Mouse (Mus musculus): ENCODE data around the gene Gm45062. TPM values are rescaled to one million over a fixed set of nuclear protein-coding genes. Genes with fewer than 3 reads are reported as not detected.
"Not testable (repeated sequence)": the region's sequence is repeated elsewhere in the genome, so short reads cannot be mapped to it uniquely, and the experiment has no call there.

The Gm45062 gene
- polyA plus RNA-seq, 1 experiment from 2014 or later, result 10.7 TPM

GRCm38 (mm10) chr6:8509551-8509950 is 250.3 kb downstream of the Gm45062 start, which contains the start of gene Glcci1:
Gene Glcci1 (plus strand): TSS chr6:8509600.
- H3K4me2 ChIP-seq, result peak within 1 kb of the TSS; percentile 63
- H3K36me3 ChIP-seq, result no peaks in the 10 kb centered on the region
- peaks cover 32% of the 10 kb centered on the region for H3K4me1 ChIP-seq (replicated peaks)
- 0% methylated on average over 12 of the region's 69 CpGs for WGBS
- peak; percentile 88 for ATAC-seq (ENCODE audit: low FRiP score, low read depth)
- peak within 1 kb of the TSS; percentile 100 for H3K27ac ChIP-seq (replicated peaks)
- H3K4me3 ChIP-seq, result peak within 1 kb of the TSS; percentile 94
- H3K9ac ChIP-seq, result peak within 1 kb of the TSS; percentile 91
- no peaks in the 10 kb centered on the region for H3K9me3 ChIP-seq
- no peaks in the 10 kb centered on the region for H3K27me3 ChIP-seq

GRCm38 (mm10) chr6:8509961-8510863 is 251.0 kb downstream of the Gm45062 start:
- Histone ChIP-seq H3K9ac (peak overlapping the region; percentile 91), H3K4me2 (peak overlapping the region; percentile 63), H3K9me3 (no peaks in the 10 kb centered on the region), H3K36me3 (no peaks in the 10 kb centered on the region), H3K27ac (replicated peaks) (peak overlapping the region; percentile 100), H3K27me3 (no peaks in the 10 kb centered on the region), H3K4me3 (peak overlapping the region; percentile 94), H3K4me1 (replicated peaks) (peaks cover 32% of the 10 kb centered on the region)
- under 1% methylated on average over 60 of the region's 73 CpGs for WGBS
- peak; percentile 51 for ATAC-seq (ENCODE audit: low FRiP score, low read depth)

GRCm38 (mm10) chr6:8510864-8511428 is 251.7 kb downstream of the Gm45062 start:
- no peaks in the 10 kb centered on the region for H3K9me3 ChIP-seq
- 2% methylated on average over 7 of the region's 7 CpGs for WGBS
- ATAC-seq (ENCODE audit: low FRiP score, low read depth), result no peak

GRCm38 (mm10) chr6:8511447-8511846 is 252.2 kb downstream of the Gm45062 start:
- H3K27ac ChIP-seq (replicated peaks), result peak overlapping the region; percentile 100
- peak overlapping the region; percentile 63 for H3K4me2 ChIP-seq
- H3K4me1 ChIP-seq (replicated peaks), result peaks cover 32% of the 10 kb centered on the region
- 10% methylated on average over 3 of the region's 3 CpGs for WGBS
- H3K9ac ChIP-seq, result peak overlapping the region; percentile 91
- H3K4me3 ChIP-seq, result peak overlapping the region; percentile 94
- no peaks in the 10 kb centered on the region for H3K36me3 ChIP-seq
- no peak for ATAC-seq (ENCODE audit: low FRiP score, low read depth)
- H3K9me3 ChIP-seq, result no peaks in the 10 kb centered on the region
- no peaks in the 10 kb centered on the region for H3K27me3 ChIP-seq

More at GRCm38 (mm10) chr6:8510864-8511428, 251.7 kb downstream of the Gm45062 start:
- Histone ChIP-seq H3K4me2 (peak overlapping the region; percentile 63), H3K4me3 (peak overlapping the region; percentile 94), H3K36me3 (no peaks in the 10 kb centered on the region), H3K4me1 (replicated peaks) (peaks cover 32% of the 10 kb centered on the region), H3K9ac (peak overlapping the region; percentile 91), H3K27ac (replicated peaks) (peak overlapping the region; percentile 100), H3K27me3 (no peaks in the 10 kb centered on the region)

- Histone ChIP-seq H3K36me3 (no peaks in the 10 kb centered on the region), H3K27me3 (no peaks in the 10 kb centered on the region), H3K4me3 (peak overlapping the region; percentile 94), H3K4me1 (replicated peaks) (peaks cover 32% of the 10 kb centered on the region), H3K27ac (replicated peaks) (peak overlapping the region; percentile 7; the same call in 1 of the 2 replicates), H3K4me2 (peak overlapping the region; percentile 63), H3K9me3 (no peaks in the 10 kb centered on the region), H3K9ac (peak overlapping the region; percentile 91)
- no peak for ATAC-seq (ENCODE audit: low FRiP score, low read depth)
- 11% methylated on average over 8 of the region's 8 CpGs for WGBS
These were observed 253.2 kb downstream of the Gm45062 start for GRCm38 (mm10) chr6:8512416-8512815.

GRCm38 (mm10) chr6:8519687-8520086 is 260.4 kb downstream of the Gm45062 start:
- H3K4me2 ChIP-seq, result no peak overlapping the region

GRCm38 (mm10) chr6:8521231-8521630 is 262.0 kb downstream of the Gm45062 start:
- Histone ChIP-seq H3K36me3 (no peaks in the 10 kb centered on the region), H3K4me1 (replicated peaks) (no peaks in the 10 kb centered on the region), H3K27me3 (no peaks in the 10 kb centered on the region), H3K9ac (no peak overlapping the region), H3K9me3 (no peaks in the 10 kb centered on the region), H3K4me3 (no peak overlapping the region), H3K27ac (replicated peaks) (no peak overlapping the region), H3K4me2 (no peak overlapping the region)
- WGBS, result 96% methylated on average over 4 of the region's 4 CpGs
- ATAC-seq (ENCODE audit: low FRiP score, low read depth), result no peak

More at GRCm38 (mm10) chr6:8519687-8520086, 260.4 kb downstream of the Gm45062 start:
- Histone ChIP-seq H3K27ac (replicated peaks) (no peak overlapping the region), H3K4me1 (replicated peaks) (no peaks in the 10 kb centered on the region), H3K27me3 (no peaks in the 10 kb centered on the region), H3K4me3 (no peak overlapping the region), H3K9me3 (no peaks in the 10 kb centered on the region), H3K9ac (no peak overlapping the region), H3K36me3 (no peaks in the 10 kb centered on the region)
- no peak for ATAC-seq (ENCODE audit: low FRiP score, low read depth)
- 84% methylated on average over 3 of the region's 3 CpGs for WGBS

GRCm38 (mm10) chr6:8524717-8525116 is 265.5 kb downstream of the Gm45062 start:
- no peak overlapping the region for H3K4me2 ChIP-seq
- H3K4me1 ChIP-seq (replicated peaks), result no peaks in the 10 kb centered on the region
- no peak overlapping the region for H3K9ac ChIP-seq
- H3K27ac ChIP-seq (replicated peaks), result no peak overlapping the region
- ATAC-seq (ENCODE audit: low FRiP score, low read depth), result no peak
- H3K36me3 ChIP-seq, result no peaks in the 10 kb centered on the region
- 94% methylated on average over 5 of the region's 5 CpGs for WGBS
- no peaks in the 10 kb centered on the region for H3K27me3 ChIP-seq
- no peaks in the 10 kb centered on the region for H3K9me3 ChIP-seq
- no peak overlapping the region for H3K4me3 ChIP-seq

- no peak overlapping the region for H3K9ac ChIP-seq
- no peaks in the 10 kb centered on the region for H3K4me1 ChIP-seq (replicated peaks)
- H3K9me3 ChIP-seq, result no peaks in the 10 kb centered on the region
- no peak overlapping the region for H3K27ac ChIP-seq (replicated peaks)
- WGBS, result 82% methylated on average over 4 of the region's 4 CpGs
- H3K36me3 ChIP-seq, result no peaks in the 10 kb centered on the region
- H3K4me3 ChIP-seq, result no peak overlapping the region
- no peak for ATAC-seq (ENCODE audit: low FRiP score, low read depth)
- no peaks in the 10 kb centered on the region for H3K27me3 ChIP-seq
- no peak overlapping the region for H3K4me2 ChIP-seq
These were observed 272.0 kb downstream of the Gm45062 start for GRCm38 (mm10) chr6:8531104-8531894.

GRCm38 (mm10) chr6:8536944-8537343 is 277.7 kb downstream of the Gm45062 start:
- no peaks in the 10 kb centered on the region for H3K4me1 ChIP-seq (replicated peaks)
- H3K9me3 ChIP-seq, result no peaks in the 10 kb centered on the region
- H3K27me3 ChIP-seq, result no peaks in the 10 kb centered on the region
- ATAC-seq (ENCODE audit: low FRiP score, low read depth), result no peak
- WGBS, result 74% methylated on average over 2 of the region's 2 CpGs
- H3K9ac ChIP-seq, result no peak overlapping the region
- H3K4me3 ChIP-seq, result no peak overlapping the region
- H3K4me2 ChIP-seq, result no peak overlapping the region
- H3K36me3 ChIP-seq, result no peaks in the 10 kb centered on the region
- H3K27ac ChIP-seq (replicated peaks), result no peak overlapping the region

GRCm38 (mm10) chr6:8541531-8541930 is 282.3 kb downstream of the Gm45062 start:
- H3K4me2 ChIP-seq; H3K27me3 ChIP-seq; H3K4me1 ChIP-seq (replicated peaks); H3K27ac ChIP-seq (replicated peaks); ATAC-seq (ENCODE audit: low FRiP score, low read depth); H3K9me3 ChIP-seq; H3K9ac ChIP-seq; H3K4me3 ChIP-seq; H3K36me3 ChIP-seq: not testable (repeated sequence)
- WGBS, result 89% methylated on average over 4 of the region's 4 CpGs
